Mouse (Mus musculus) testis, adult 2 months (tissue): ENCODE measurements around the gene 4930432K21Rik. TPM values are rescaled to one million over a fixed set of nuclear protein-coding genes. Genes with fewer than 3 reads are reported as not detected.

Source experiments
- H3K27ac ChIP-seq: fragments of 200-500 bp; 2 replicates; pipeline ENCODE4 v1.5.1; 2012; ENCODE audit warnings: low read depth, low read length; ENCODE audit not compliant: control insufficient read depth, insufficient read depth
- H3K27me3 ChIP-seq: fragments of 200-500 bp; 2 replicates; pipeline ENCODE4 v1.6.1; 2012; ENCODE audit warnings: mild to moderate bottlenecking, low read length, moderate library complexity; ENCODE audit not compliant: control insufficient read depth, insufficient read depth
- H3K36me3 ChIP-seq: fragments of 200-500 bp; 2 replicates; pipeline ENCODE4 v1.6.1; 2012; ENCODE audit warnings: mild to moderate bottlenecking, low read length; ENCODE audit not compliant: control insufficient read depth, insufficient read depth
- H3K4me1 ChIP-seq: fragments of 200-500 bp; 2 replicates; pipeline ENCODE4 v1.6.1; 2012; ENCODE audit warnings: low read length; ENCODE audit not compliant: control insufficient read depth, insufficient read depth
- H3K4me3 ChIP-seq: fragments of 200-500 bp; 2 replicates; pipeline ENCODE4 v1.5.1; 2012; ENCODE audit warnings: low read depth, mild to moderate bottlenecking, low read length, moderate library complexity, mixed read lengths; ENCODE audit not compliant: control insufficient read depth
- CTCF ChIP-seq: fragments of 200-500 bp; IDR thresholded peaks from 2 replicates; pipeline ENCODE4 v1.5.1; 2012; ENCODE audit warnings: low read depth, mild to moderate bottlenecking, inconsistent platforms, low read length, moderate library complexity; ENCODE audit not compliant: control insufficient read depth, insufficient read depth, insufficient replicate concordance
- POLR2A ChIP-seq: fragments of 200-500 bp; IDR thresholded peaks from 2 replicates; pipeline ENCODE4 v1.6.1; 2012; ENCODE audit warnings: low read depth, mild to moderate bottlenecking, inconsistent platforms, low read length, moderate library complexity; ENCODE audit not compliant: control insufficient read depth
- polyA plus RNA-seq: library from polyadenylated mRNA; depleted of rRNA; stranded (reverse); fragments of >200 nt; gene quantifications from 2 replicates; pipeline ENCODE4 v1.2.3, GENCODE M21; 2012

Gene 4930432K21Rik
- polyA plus RNA-seq, 1 experiment: 57.2 TPM

DNA sequence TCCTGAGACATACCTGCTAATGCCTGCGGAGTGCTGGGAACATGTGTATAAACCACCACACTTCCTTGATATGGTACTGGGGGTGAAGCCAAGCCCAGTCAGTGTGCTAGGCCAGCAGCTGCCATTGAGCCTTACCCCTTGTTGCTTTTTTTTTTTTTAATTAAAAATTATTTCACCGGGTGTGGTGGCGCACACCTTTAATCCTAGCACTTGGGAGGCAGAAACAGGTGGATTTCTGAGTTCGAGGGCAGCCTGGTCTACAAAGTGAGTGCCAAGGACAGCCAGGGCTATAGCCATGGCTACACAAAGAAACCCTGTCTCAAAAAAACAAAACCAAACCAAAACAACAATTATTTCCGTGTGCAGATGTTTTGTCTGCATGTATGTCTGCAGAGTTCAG, 57.2 kb downstream of the 4930432K21Rik start:
- no peaks in the 10 kb centered on the region for H3K36me3 ChIP-seq
- H3K4me3 ChIP-seq: no peak overlapping the region
- peaks cover 21% of the 10 kb centered on the region for H3K4me1 ChIP-seq
- H3K27me3 ChIP-seq: no peaks in the 10 kb centered on the region
- H3K27ac ChIP-seq: no peak overlapping the region
- TF ChIP-seq CTCF (no peak), POLR2A (no peak)

DNA sequence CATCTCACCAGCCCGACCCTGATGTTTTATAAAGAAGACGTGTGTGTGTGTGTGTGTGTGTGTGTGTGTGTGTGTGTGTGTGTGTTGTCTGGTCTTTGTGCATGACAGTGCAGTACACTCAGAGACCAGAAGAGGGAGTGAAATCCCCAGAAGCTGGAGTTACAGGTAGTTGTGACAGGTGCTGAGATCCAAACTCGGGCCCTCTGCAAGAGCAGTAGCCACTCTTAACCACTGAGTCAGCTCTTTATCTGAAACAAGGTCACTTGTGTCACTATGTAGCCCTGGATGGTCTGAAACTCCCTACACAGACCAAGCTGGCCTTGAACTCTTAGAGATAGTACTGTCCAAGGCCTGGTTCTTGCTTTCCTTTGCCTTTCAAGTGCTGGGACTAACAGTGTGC, 58.8 kb downstream of the 4930432K21Rik start:
- Histone ChIP-seq H3K27me3 (no peaks in the 10 kb centered on the region), H3K36me3 (no peaks in the 10 kb centered on the region), H3K27ac (no peak overlapping the region), H3K4me3 (no peak overlapping the region), H3K4me1 (peaks cover 16% of the 10 kb centered on the region)
- no peak for TF ChIP-seq CTCF
- TF ChIP-seq POLR2A: no peak

- peaks cover 16% of the 10 kb centered on the region for H3K4me1 ChIP-seq
- no peaks in the 10 kb centered on the region for H3K27me3 ChIP-seq
- H3K27ac ChIP-seq: peak overlapping the region; percentile 22; the same call in 1 of the 2 replicates
- no peaks in the 10 kb centered on the region for H3K36me3 ChIP-seq
- no peak overlapping the region for H3K4me3 ChIP-seq
- TF ChIP-seq CTCF (no peak), POLR2A (no peak)
These were observed 60.0 kb downstream of the 4930432K21Rik start for GRCm38 (mm10) chr8:84207811-84208210.

GRCm38 (mm10) chr8:84208381-84209380, 60.9 kb downstream of the 4930432K21Rik start:
- peaks cover 12% of the 10 kb centered on the region for H3K4me1 ChIP-seq
- H3K27me3 ChIP-seq: no peaks in the 10 kb centered on the region
- no peak overlapping the region for H3K4me3 ChIP-seq
- no peak for TF ChIP-seq CTCF
- TF ChIP-seq POLR2A: no peak
- H3K36me3 ChIP-seq: no peaks in the 10 kb centered on the region
- no peak overlapping the region; the same call in 1 of the 2 replicates for H3K27ac ChIP-seq

- peaks cover 7% of the 10 kb centered on the region for H3K4me1 ChIP-seq
- H3K27me3 ChIP-seq: no peaks in the 10 kb centered on the region
- no peaks in the 10 kb centered on the region for H3K36me3 ChIP-seq
- peak overlapping the region; percentile 30 for H3K4me3 ChIP-seq
- no peak overlapping the region for H3K27ac ChIP-seq
- TF ChIP-seq POLR2A (no peak), CTCF (peak; percentile 71)
These were observed 62.5 kb downstream of the 4930432K21Rik start for GRCm38 (mm10) chr8:84210167-84210791.

DNA sequence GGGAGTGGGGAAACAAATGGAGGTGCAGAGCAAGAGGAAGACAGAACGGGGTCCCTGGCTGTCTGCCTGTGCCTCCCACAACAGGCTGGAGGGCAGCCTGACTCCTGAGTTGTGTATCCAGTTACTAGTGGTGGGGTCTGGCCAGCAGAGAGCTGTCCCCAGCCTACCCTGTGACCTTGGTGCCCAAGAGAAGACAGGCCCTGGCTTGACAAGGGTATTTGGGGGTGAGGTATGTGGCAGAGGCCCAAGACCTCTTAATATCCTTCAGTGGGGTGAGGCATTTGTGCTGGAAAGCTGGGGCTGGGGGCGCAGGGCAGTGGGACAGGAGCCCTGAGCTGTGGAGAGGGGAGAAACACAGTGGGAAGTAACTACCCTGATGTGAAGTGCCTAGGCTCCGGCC, 63.4 kb downstream of the 4930432K21Rik start:
- Histone ChIP-seq H3K27me3 (no peaks in the 10 kb centered on the region), H3K36me3 (no peaks in the 10 kb centered on the region), H3K27ac (no peak overlapping the region), H3K4me1 (peaks cover 7% of the 10 kb centered on the region), H3K4me3 (no peak overlapping the region)
- TF ChIP-seq CTCF (no peak), POLR2A (no peak)
